Mouse (Mus musculus) adrenal gland, adult 18-20 months (tissue): ENCODE results near the gene Rbbp9. TPM values are rescaled to one million over a fixed set of nuclear protein-coding genes. Genes with fewer than 3 reads are reported as not detected.

Experiments
- DNase-seq, 2 experiments: peaks; one replicate each; pipeline ENCODE4 v3.0.0; 2021 to 2022; ENCODE audit warnings: low spot score in 2 of 2
- total RNA-seq, 2 experiments: library from RNA; stranded (reverse); gene quantifications; 1 replicate in 1 of 2; 2 replicates in 1 of 2; pipeline ENCODE4 v1.2.3; 2021

The Rbbp9 gene
- total RNA-seq, 2 experiments from 2014 or later = 24.6 to 25.0 TPM

- DNase-seq = no peak
These were observed 30.9 kb downstream of the Rbbp9 start for GRCm38 (mm10) chr2:144519772-144520171.

DNA sequence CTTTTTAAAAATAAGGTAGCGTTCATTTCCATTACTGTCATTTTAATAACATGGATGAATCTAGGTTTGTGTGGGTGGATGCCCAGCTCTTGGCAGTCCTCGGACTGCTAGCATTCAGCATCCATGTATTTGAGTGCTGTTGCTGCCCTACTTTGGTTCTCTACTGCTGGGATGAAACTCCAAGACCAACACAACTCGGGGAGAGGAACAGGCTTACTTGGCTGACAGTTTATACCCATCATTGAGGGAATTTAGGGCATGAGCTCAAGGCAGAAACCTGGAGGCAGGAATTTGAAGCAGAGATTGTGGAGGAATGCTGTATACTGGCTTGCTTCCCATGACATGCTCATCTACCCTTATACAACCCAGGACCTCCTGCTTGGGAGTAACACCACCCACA lies 36.0 kb downstream of the Rbbp9 start:
- no peak for DNase-seq

DNA sequence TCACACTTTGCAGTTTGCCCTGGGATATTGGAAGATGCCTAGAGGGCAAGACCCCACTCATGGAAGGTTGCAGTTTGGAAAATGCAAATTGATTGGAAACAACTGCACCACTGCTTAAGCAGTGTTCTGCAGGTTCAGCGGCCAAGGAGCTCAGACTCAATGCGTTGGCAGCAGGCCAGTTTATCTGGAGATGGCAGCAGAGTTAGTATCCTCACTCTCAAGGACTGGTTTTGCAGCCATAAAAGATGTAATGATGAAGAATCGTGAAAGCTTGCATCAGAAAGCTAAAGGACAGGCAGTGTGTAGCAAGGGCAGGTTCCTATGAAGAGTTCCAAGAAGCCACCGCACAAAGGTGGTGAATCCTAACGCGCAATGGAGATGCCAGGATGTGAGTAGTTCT lies 48.5 kb downstream of the Rbbp9 start:
- no peak for DNase-seq

Other genes with a start within 250 kb of the Rbbp9 start
- gene Ovol2, start 218.7 kb downstream of the Rbbp9 start, total RNA-seq = not detected
- gene Kat14, start 181.9 kb downstream of the Rbbp9 start, total RNA-seq = 10 to 100 TPM; 21.9 to 23.1 TPM
- 1 to 10 TPM; 5.2 to 8.5 TPM for gene Pet117, start 181.9 kb downstream of the Rbbp9 start, total RNA-seq
- 1 to 10 TPM; 5.2 to 6.2 TPM for gene Dzank1, start 23.5 kb downstream of the Rbbp9 start, total RNA-seq
- 10 to 100 TPM; 17.2 to 19.0 TPM for gene Polr3f, start 23.2 kb downstream of the Rbbp9 start, total RNA-seq
- gene Sec23b, start 5.4 kb upstream of the Rbbp9 start, total RNA-seq = 10 to 100 TPM; 67.0 to 81.9 TPM
- 10 to 100 TPM; 54.7 to 56.1 TPM for gene Smim26, start 43.2 kb upstream of the Rbbp9 start, total RNA-seq
- gene Dtd1, start 49.0 kb upstream of the Rbbp9 start, total RNA-seq = 10 to 100 TPM; 17.4 to 18.1 TPM